Mouse (Mus musculus): ENCODE measurements at regions not wholly inside any gene's neighbourhood (a gene's known extent, or its start where the extent isn't known, plus 50 kb on each side); places are given as distances from the start of the nearest gene placed in this dataset.

DNA sequence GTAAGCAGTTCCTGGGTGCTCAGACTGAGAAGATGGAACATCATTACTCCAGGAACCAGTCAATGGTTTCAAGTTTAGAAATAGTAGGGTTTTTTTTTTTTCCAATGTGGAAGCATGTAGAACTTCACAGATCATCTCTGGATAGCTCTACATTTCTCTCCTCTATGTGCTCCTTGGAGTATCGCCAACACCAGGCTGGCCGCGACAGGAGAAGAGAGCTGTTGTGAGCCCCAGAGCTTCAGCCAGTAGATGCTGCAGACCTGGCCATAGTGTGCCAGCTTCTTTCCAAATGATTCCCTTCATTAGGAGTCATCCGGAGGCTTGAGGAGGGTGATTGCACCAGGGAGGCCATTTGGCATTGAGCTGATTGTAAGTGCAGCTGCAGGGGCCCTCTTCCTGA, 322.6 kb upstream of the Thsd7b start:
- Histone ChIP-seq H3K4me3 (ENCODE audit: insufficient read depth, low read depth, low read length) (no peak overlapping the region), H3K36me3 (ENCODE audit: control insufficient read depth, insufficient read depth, low read length) (no peaks in the 10 kb centered on the region), H3K27ac (replicated peaks; ENCODE audit: insufficient read depth, low read depth, low read length) (no peak overlapping the region), H3K9ac (ENCODE audit: low read depth, low read length) (no peak overlapping the region), H3K27me3 (ENCODE audit: control insufficient read depth, insufficient read depth, low read length) (no peaks in the 10 kb centered on the region), H3K79me2 (ENCODE audit: control insufficient read depth, insufficient read depth, low read length) (no peaks in the 10 kb centered on the region), H3K4me1 (ENCODE audit: control insufficient read depth, insufficient read depth, low read length) (no peaks in the 10 kb centered on the region)
- WGBS, result 82% methylated on average over 4 of the region's 4 CpGs
- no peak for DNase-seq (ENCODE audit: extremely low read depth, low read depth, low spot score)
- no peak for TF ChIP-seq POLR2A (IDR thresholded peaks at IDR 0.05; ENCODE audit: extremely low read depth, insufficient read depth, low read length)
- no peak for TF ChIP-seq CTCF (IDR thresholded peaks at IDR 0.05; ENCODE audit: low read depth, low read length)

DNA sequence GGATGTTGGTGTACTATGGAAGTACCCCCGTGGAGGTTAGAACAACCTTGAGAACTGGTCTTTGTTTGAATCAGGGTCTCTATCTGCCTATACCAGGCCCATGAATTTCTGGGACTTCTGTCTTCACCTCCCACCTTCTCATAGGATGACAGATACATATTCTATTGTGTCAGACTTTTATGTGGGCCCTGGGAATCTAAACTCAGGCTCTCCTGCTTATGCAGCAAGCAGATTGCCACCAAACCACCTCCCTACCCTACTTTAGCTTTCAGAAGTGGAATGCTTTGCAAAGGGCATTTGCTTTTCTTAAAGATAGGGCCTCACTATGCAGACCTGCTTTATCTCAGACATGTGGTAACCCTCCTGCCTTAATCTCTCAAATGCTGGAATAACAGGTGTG, 322.7 kb upstream of the Cxcr4 start:
- H3K4me3 ChIP-seq (ENCODE audit: insufficient read depth, low read depth, low read length), result no peak overlapping the region
- H3K36me3 ChIP-seq (ENCODE audit: control insufficient read depth, insufficient read depth, low read length), result no peaks in the 10 kb centered on the region
- H3K27me3 ChIP-seq (ENCODE audit: control insufficient read depth, insufficient read depth, low read length), result no peaks in the 10 kb centered on the region
- WGBS, result 73% methylated on average over 1 of the region's 1 CpGs
- TF ChIP-seq POLR2A (IDR thresholded peaks at IDR 0.05; ENCODE audit: extremely low read depth, insufficient read depth, low read length) (no peak), CTCF (IDR thresholded peaks at IDR 0.05; ENCODE audit: low read depth, low read length) (no peak)
- no peak overlapping the region for H3K9ac ChIP-seq (ENCODE audit: low read depth, low read length)
- DNase-seq (ENCODE audit: extremely low read depth, low read depth, low spot score), result no peak
- no peak overlapping the region for H3K27ac ChIP-seq (replicated peaks; ENCODE audit: insufficient read depth, low read depth, low read length)
- H3K4me1 ChIP-seq (ENCODE audit: control insufficient read depth, insufficient read depth, low read length), result no peaks in the 10 kb centered on the region
- no peaks in the 10 kb centered on the region for H3K79me2 ChIP-seq (ENCODE audit: control insufficient read depth, insufficient read depth, low read length)

DNA sequence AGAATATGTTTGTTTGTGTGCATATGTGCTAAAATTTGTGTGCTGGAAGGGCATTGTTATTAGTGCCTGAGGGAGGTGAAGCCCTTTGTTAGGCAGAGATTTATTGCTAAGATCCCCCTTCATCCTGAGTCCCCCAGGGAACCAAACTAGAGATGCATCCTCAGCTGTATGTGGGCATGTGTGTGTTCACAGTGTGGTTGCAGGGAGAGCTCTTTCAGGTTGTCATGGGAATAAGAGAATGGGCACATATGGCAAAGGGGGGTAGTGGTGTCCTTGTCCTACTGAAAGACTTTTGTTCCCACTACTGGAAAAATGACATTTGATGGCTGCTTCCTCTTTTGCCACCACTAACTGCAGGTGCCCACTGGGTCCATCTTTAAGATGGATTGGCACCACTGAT, 320.4 kb upstream of the Cxcr4 start:
- Histone ChIP-seq H3K27ac (replicated peaks; ENCODE audit: insufficient read depth, low read depth, low read length) (no peak overlapping the region), H3K4me3 (ENCODE audit: insufficient read depth, low read depth, low read length) (no peak overlapping the region), H3K4me1 (ENCODE audit: control insufficient read depth, insufficient read depth, low read length) (no peaks in the 10 kb centered on the region), H3K36me3 (ENCODE audit: control insufficient read depth, insufficient read depth, low read length) (no peaks in the 10 kb centered on the region), H3K9ac (ENCODE audit: low read depth, low read length) (no peak overlapping the region), H3K79me2 (ENCODE audit: control insufficient read depth, insufficient read depth, low read length) (no peaks in the 10 kb centered on the region), H3K27me3 (ENCODE audit: control insufficient read depth, insufficient read depth, low read length) (no peaks in the 10 kb centered on the region)
- TF ChIP-seq CTCF (IDR thresholded peaks at IDR 0.05; ENCODE audit: low read depth, low read length) (no peak), POLR2A (IDR thresholded peaks at IDR 0.05; ENCODE audit: extremely low read depth, insufficient read depth, low read length) (no peak)
- no peak for DNase-seq (ENCODE audit: extremely low read depth, low read depth, low spot score)

DNA sequence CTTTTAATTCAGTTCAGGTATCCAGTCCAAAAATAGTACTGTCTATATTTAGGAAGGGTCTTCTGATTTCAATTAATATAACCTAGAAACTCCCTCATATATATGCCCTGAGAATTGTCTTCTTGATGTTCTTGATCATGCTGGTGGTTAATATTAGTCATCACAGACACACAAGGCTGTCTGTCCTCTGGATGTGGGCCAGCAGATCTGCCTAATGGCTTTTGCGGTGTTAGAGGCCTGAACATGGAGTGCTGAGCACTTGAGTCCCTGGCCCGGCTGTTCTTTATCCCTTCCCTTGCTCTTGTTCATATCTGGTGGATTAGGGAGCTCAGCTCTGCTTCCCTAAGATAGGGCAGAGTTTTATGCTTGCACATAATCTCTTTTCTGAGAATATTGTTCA, 315.5 kb upstream of the Cxcr4 start:
- 84% methylated on average over 2 of the region's 2 CpGs for WGBS
- H3K36me3 ChIP-seq (ENCODE audit: control insufficient read depth, insufficient read depth, low read length), result no peaks in the 10 kb centered on the region
- no peak for TF ChIP-seq CTCF (IDR thresholded peaks at IDR 0.05; ENCODE audit: low read depth, low read length)
- no peak for TF ChIP-seq POLR2A (IDR thresholded peaks at IDR 0.05; ENCODE audit: extremely low read depth, insufficient read depth, low read length)
- H3K27ac ChIP-seq (replicated peaks; ENCODE audit: insufficient read depth, low read depth, low read length), result no peak overlapping the region
- H3K4me3 ChIP-seq (ENCODE audit: insufficient read depth, low read depth, low read length), result no peak overlapping the region
- no peaks in the 10 kb centered on the region for H3K4me1 ChIP-seq (ENCODE audit: control insufficient read depth, insufficient read depth, low read length)
- DNase-seq (ENCODE audit: extremely low read depth, low read depth, low spot score), result no peak
- H3K79me2 ChIP-seq (ENCODE audit: control insufficient read depth, insufficient read depth, low read length), result no peaks in the 10 kb centered on the region
- H3K9ac ChIP-seq (ENCODE audit: low read depth, low read length), result no peak overlapping the region
- H3K27me3 ChIP-seq (ENCODE audit: control insufficient read depth, insufficient read depth, low read length), result no peaks in the 10 kb centered on the region

DNA sequence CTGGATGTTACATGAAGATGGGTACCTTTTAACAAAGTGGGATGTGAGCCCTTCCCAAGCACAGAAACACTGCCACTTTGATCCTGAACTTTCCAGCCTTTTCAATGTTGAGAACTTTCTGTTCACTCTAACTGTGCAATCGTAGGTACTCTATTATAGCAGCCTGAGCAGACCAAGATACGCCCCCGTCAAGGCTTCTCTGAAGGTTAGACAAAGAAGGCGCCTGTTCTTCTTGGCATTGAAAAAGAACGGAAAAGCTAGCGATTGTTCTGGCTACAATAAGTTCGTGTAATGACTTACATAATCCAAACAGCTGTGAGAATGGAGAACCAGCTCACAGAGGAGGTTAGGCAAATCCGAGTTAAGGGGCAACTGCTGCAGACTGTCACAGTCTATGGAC, 305.9 kb upstream of the Cxcr4 start:
- Histone ChIP-seq H3K27ac (replicated peaks; ENCODE audit: insufficient read depth, low read depth, low read length) (no peak overlapping the region), H3K4me1 (ENCODE audit: control insufficient read depth, insufficient read depth, low read length) (no peaks in the 10 kb centered on the region), H3K27me3 (ENCODE audit: control insufficient read depth, insufficient read depth, low read length) (no peaks in the 10 kb centered on the region), H3K79me2 (ENCODE audit: control insufficient read depth, insufficient read depth, low read length) (no peaks in the 10 kb centered on the region), H3K4me3 (ENCODE audit: insufficient read depth, low read depth, low read length) (no peak overlapping the region), H3K36me3 (ENCODE audit: control insufficient read depth, insufficient read depth, low read length) (no peaks in the 10 kb centered on the region), H3K9ac (ENCODE audit: low read depth, low read length) (no peak overlapping the region)
- DNase-seq (ENCODE audit: extremely low read depth, low read depth, low spot score), result no peak
- WGBS, result 79% methylated on average over 8 of the region's 8 CpGs
- TF ChIP-seq POLR2A (IDR thresholded peaks at IDR 0.05; ENCODE audit: extremely low read depth, insufficient read depth, low read length) (no peak), CTCF (IDR thresholded peaks at IDR 0.05; ENCODE audit: low read depth, low read length) (no peak)

DNA sequence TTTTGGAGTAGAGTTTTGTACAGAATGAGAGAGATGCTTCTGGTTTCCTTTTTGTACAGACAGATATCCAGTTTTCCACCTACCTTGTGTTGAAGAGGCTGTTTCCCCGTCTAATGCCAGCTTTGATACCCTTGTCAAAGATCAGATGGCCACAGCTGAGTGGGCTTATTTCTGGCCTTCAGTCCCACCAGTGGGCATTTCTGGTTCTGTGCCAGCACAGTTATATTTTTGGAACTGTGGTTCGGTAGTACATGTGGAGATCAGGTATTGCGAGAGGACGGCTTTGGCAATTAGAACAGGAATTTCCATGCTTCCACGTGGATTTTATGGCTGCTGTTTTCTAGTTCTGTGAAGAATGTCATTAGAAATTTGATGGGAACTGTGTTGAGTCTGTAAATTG, 302.5 kb upstream of the Cxcr4 start:
- 80% methylated on average over 5 of the region's 5 CpGs for WGBS
- DNase-seq (ENCODE audit: extremely low read depth, low read depth, low spot score), result no peak
- H3K9ac ChIP-seq (ENCODE audit: low read depth, low read length), result no peak overlapping the region
- no peak overlapping the region for H3K4me3 ChIP-seq (ENCODE audit: insufficient read depth, low read depth, low read length)
- H3K27me3 ChIP-seq (ENCODE audit: control insufficient read depth, insufficient read depth, low read length), result no peaks in the 10 kb centered on the region
- no peak overlapping the region for H3K27ac ChIP-seq (replicated peaks; ENCODE audit: insufficient read depth, low read depth, low read length)
- no peaks in the 10 kb centered on the region for H3K79me2 ChIP-seq (ENCODE audit: control insufficient read depth, insufficient read depth, low read length)
- TF ChIP-seq POLR2A (IDR thresholded peaks at IDR 0.05; ENCODE audit: extremely low read depth, insufficient read depth, low read length), result no peak
- TF ChIP-seq CTCF (IDR thresholded peaks at IDR 0.05; ENCODE audit: low read depth, low read length), result no peak
- H3K36me3 ChIP-seq (ENCODE audit: control insufficient read depth, insufficient read depth, low read length), result no peaks in the 10 kb centered on the region
- H3K4me1 ChIP-seq (ENCODE audit: control insufficient read depth, insufficient read depth, low read length), result no peaks in the 10 kb centered on the region

All from liver, adult 2 months (tissue).